Mouse (Mus musculus): ENCODE results near the gene Synm.

- TF ChIP-seq GATA1 (IDR thresholded peaks at IDR 0.05; ENCODE audit: borderline replicate concordance, low read length) (no peak), FLI1 (IDR thresholded peaks at IDR 0.05; ENCODE audit: low read length) (no peak)
These were observed 58.2 kb downstream of the Synm start for GRCm38 (mm10) chr7:67701252-67701914.
